Mouse (Mus musculus): ENCODE results near the gene Dnmt3b.
A peak's percentile ranks its signal among the peaks of the same experiment; 100 is the strongest.

Gene Dnmt3b

DNA sequence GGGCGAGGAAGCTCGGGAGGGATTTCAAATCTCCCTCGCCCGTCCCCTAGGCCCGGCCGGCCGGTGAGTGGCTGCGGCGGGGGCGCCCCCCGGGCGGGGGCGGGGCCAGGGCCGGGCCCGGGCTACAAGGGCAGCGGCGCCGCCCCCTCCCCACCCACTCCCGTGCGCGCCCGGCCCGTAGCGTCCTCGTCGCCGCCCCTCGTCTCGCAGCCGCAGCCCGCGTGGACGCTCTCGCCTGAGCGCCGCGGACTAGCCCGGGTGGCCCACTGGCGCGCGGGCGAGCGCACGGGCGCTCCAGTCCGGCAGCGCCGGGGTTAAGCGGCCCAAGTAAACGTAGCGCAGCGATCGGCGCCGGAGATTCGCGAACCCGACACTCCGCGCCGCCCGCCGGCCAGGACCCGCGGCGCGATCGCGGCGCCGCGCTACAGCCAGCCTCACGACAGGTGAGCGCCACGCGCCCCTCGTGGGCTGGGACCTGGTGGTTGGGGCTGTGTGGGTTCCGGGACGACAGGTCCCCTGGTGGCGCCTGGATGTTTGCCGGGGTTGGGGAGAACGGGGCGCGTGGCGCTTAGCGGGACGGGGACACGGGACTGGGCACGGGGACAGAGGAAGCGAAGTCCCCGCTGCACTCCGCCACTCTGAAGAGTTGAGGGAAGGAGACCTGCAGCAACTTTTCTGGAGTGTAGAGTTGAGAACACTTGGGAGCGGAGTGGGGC is at the start of gene Dnmt3b:
TSS of gene Dnmt3b (plus strand) at position 153 of the 716 bp plus-strand sequence.
- peak; percentile 74 for DNase-seq

- DNase-seq = peak; percentile 81
These were observed 49.1 kb upstream of the Dnmt3b start for GRCm38 (mm10) chr2:153600021-153600666.

DNA sequence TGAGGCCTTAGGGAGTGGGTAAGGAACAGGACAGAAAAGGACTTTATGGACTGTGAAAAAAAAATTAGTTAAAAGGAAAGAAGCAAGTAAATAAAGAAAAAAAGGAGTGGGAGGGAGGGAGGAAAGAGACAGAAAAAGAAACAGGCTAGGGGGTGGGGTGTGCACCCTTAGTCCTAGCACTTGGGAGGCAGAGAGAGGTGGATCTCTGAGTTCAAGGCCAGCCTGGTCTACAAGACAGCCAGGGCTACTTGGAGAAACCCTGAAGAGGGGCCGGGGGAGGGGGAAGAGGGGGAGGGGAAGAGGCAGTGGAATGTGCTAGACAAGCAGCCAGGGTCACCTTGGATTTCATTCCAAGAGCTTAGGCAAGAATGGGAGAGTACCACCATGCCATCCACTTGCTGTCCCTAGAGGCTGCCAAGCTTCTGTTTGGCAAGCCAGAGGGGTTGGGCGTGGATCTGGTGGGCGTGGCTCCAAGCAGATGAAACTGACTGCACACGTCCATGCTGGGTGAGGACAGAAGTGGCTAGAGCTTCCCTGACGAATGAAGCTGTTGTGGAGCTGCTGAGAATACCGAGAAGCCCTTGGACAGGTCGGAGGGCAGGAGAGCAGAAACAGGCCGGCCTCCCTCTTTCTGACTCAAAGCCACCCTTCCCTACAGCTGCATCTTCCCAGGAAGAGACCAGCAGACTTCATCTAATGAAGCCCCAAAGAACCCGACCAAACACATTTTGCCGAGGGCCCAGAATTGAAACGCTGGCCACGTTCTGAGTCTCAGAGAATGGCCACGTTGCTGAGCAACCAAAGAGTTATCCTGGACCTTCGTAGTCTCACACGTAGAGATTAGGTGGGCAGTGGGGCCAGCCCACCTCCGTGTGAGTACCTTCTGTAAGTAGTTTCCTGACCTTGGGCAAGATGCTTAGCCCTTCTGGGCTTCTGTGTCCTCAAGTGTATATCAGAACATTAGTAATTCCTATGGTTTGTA is 48.3 kb upstream of the Dnmt3b start:
- DNase-seq = peak; percentile 72

DNA sequence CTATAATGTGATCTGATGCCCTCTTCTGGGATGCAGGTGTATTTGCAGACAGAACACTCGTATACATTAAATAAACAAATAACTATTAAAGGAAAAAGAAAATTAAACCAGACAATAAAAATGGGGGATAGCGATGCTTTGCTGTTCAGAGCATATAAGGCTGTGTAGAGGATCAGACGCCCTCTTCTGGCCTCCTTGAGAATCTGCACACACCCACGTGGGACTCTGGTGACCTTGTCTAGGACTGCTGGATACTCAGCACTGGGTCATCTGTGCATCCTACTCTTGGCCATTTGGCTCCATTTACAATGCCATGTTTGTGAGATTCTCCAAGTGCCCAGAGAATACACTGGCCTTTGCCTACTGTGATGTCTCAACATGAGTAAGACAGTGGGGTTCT is 45.5 kb upstream of the Dnmt3b start:
- DNase-seq = no peak

GRCm38 (mm10) chr2:153606421-153606820 is 42.8 kb upstream of the Dnmt3b start:
- DNase-seq = peak; percentile 48

DNA sequence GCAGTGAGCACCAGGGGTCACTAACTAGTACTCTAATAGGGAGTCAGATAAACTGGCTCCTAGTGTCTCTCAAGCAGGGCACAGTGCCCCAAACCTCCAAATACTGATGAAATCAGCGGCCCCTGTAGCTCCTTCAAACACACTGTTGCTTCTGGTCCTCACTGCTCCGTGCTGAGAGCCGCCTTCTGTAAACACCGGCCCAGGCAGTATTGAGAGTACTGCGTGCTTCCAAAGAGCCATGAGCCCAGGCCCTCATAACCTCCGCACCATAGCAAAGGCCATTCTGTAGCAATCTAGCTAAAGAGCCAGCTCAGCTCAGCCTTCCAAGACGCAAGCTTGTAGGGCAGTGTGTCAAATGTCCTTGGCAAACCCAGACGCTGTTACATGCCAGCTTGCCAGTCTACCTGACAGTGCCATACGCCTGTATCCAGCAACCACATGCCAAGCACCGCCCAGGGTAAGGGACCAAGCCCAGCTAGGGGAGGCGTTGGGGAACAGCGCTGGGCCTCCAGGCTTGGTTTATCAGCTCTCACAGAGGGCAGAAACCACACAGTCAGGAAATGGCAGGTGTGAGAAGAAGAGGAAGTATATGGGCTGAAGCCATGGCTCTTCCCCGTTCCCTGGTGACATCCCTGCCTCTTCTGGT is 41.3 kb upstream of the Dnmt3b start:
- peak; percentile 71 for DNase-seq

DNA sequence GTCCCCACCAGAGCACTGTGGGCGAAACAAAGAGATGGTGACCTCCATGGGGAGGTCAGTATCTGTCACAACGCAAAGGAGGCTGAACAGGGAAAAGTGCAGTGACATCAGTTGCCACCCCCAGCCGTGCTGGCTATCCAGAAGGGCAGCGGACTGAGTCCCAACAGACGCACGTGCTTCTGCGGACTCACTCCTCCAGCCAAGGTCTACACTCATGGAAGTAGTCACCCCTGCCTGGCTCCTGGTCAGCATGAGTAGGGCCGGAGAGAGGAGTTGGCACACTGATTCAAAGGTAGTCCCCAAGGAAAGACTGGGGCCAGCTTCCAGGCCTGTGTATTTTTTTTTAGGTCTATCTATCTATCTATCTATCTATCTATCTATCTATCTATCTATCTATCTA is 40.2 kb upstream of the Dnmt3b start:
- peak; percentile 29 for DNase-seq

- DNase-seq = peak; percentile 94
These were observed 39.7 kb upstream of the Dnmt3b start for GRCm38 (mm10) chr2:153609548-153609947.

- peak; percentile 17 for DNase-seq
These were observed 38.6 kb upstream of the Dnmt3b start for GRCm38 (mm10) chr2:153610426-153611240.

- DNase-seq = no peak
These were observed 38.0 kb upstream of the Dnmt3b start for GRCm38 (mm10) chr2:153611241-153611630.

DNA sequence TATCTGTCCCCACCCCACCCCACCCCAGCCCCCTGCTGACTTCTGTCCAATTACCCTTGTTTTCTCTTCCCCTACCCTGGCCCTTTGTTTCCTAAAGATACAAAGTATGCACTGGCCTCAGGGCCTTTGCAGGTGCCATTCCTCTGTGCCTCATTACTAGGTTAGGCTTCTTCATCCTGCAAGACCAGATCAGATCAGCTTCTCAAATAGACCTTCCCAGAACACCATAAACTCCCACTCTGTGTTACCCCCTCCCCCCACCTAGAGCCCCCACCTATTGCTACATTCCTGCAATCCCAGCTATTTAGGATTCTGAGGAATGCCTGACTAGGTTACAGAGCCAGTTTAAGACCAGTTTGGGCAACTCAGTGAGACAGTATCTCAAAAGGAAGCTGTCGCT is 37.5 kb upstream of the Dnmt3b start:
- no peak for DNase-seq

- no peak for DNase-seq
These were observed 36.5 kb upstream of the Dnmt3b start for GRCm38 (mm10) chr2:153612594-153613281.

DNA sequence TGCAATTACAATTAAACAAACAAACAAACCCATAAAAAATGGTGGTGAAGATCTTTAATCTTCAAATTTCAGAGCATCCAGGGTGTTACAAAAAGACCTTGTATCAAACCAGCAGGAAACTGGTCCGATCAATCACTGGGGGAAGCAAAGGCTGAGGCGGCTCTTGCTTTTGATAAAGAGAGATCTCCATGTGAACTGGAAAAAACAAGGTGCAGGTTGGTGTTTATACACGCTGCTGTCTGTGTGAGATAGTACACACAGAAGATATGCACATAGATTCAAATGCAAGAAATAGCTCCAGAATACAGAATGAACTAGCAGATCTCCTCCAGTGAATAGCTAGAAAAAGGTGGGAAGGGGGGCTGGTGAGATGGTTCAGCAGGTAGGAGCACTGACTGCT is 32.4 kb upstream of the Dnmt3b start:
- no peak for DNase-seq

- no peak for DNase-seq
These were observed 30.8 kb upstream of the Dnmt3b start for GRCm38 (mm10) chr2:153618439-153618838.

DNA sequence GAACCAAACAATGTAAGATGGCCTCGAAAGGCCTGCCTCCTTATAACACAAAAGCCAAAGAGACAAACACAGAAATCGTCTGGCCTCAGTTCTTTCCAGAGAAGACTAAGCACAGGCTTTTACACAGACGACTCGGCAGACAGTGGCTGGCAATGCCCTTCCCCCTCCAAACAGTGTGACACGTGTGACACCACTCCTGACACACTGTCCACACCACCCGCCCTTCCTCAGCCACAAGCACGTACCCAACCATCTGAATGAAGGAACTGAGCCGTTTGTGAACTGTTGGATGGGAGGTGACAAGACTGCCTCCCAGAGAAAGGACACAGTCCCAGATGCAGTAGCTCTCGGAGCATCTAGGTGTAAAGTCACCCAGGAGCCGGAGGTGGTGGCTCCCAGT is 30.4 kb upstream of the Dnmt3b start:
- no peak for DNase-seq

- DNase-seq = no peak
These were observed 26.8 kb upstream of the Dnmt3b start for GRCm38 (mm10) chr2:153622449-153622848.

DNA sequence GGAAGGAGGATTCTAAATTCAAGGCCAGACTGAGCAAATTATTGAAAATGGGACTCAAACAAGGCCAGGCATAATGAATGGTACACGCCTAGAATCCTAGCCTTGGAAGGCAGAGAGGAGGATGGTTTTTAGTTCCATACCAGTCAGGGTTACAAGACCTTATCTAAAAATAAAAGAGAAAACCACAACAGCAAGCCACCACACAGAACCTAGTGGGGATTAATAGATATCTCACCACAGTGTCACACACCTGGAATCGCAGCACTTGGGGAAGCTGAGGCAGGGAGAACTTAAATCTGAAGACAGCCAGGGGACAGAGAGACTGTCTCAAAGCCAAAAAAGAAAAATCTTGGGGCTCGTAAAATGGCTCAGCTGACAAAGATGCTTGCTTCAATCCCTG is 18.3 kb upstream of the Dnmt3b start:
- DNase-seq = no peak

DNA sequence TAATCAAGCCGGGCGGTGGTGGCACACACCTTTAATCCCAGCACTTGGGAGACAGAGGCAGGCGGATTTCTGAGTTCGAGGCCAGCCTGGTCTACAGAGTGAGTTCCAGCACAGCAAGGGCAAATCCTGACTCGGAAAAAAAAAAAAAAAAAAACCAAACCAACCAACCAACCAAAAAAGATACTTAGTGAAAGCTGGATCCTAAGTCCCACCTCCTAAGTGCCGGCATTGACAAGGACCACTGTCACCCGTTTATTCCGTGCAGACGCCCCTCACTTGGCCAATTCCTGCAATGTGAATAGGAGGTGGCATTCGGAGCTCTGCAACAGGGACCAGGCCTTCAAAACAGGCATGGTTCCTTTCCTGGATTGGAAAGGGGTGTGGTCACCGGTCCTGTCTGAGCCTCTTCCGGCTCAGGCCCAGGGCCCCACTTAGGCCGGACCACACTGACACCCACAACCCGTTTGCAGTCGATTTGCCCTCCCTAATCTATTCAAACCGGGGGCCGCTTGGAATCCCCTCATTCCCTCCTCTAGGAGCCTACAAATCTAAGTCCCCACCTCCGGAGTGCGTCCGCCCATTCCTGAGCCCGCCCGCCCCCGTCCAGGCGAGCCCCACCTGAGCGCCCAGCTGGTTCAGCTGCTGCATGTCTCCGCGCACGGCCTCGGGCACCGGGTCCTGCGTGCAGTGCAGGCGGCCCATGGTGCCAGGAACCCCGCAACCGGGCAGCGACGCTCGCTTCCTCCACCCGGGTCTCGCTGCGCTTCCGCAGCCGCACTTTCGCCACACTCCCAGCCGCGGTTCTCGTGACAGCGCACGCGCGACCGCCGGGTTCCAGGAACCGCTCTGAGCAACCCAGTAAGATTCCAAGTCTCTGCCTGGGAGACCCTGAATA is 17.0 kb upstream of the Dnmt3b start, which contains the start of gene Commd7:
TSS of gene Commd7 (minus strand) at position 806 of the 895 bp plus-strand sequence.
- peak; percentile 90 for DNase-seq

- no peak for DNase-seq
These were observed 16.4 kb upstream of the Dnmt3b start for GRCm38 (mm10) chr2:153632871-153633226.

DNA sequence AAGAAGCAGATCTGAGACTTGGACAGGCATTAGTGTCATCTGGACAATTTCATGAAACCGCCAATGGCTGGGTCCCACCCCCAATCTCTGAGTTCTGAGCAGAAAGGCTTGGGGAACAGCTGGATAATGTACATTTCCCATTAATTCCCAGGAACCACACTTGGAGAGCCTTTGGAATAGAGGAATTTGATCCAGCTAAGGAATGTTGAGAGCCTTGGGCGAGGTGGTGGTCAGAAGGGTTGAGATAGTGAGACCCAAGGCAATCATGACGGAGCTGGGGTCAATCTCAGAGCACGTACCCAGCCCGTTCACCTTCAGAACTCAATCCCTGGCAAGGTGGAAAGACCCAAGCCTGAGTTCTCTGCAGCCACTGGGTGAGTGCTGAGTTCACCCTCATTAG is 16.0 kb upstream of the Dnmt3b start:
- DNase-seq = no peak

All from kidney, adult 18-20 months (tissue).